Mouse (Mus musculus) thymus, adult 2 months (tissue): Measurements from ENCODE around the gene Nanos3. TPM values are rescaled to one million over a fixed set of nuclear protein-coding genes. Genes with fewer than 3 reads are reported as not detected.

Source experiments
- DNase-seq: peaks from one replicate; pipeline ENCODE4 v3.0.0; 2021
- H3K27ac ChIP-seq: fragments of 200-500 bp; 2 replicates; pipeline ENCODE4 v1.5.1; 2012; ENCODE audit warnings: low read length, control low read depth; ENCODE audit not compliant: control insufficient read depth, insufficient read depth
- H3K27me3 ChIP-seq: fragments of 200-500 bp; 2 replicates; pipeline ENCODE4 v1.6.1; 2012; ENCODE audit warnings: mild to moderate bottlenecking, low read length, moderate library complexity, mixed read lengths; ENCODE audit not compliant: control insufficient read depth, insufficient read depth
- H3K36me3 ChIP-seq: fragments of 200-500 bp; 2 replicates; pipeline ENCODE4 v1.6.1; 2012; ENCODE audit warnings: mild to moderate bottlenecking, low read length, moderate library complexity; ENCODE audit not compliant: control insufficient read depth, insufficient read depth
- H3K4me1 ChIP-seq: fragments of 200-500 bp; replicated peaks from 2 replicates; pipeline ENCODE4 v1.6.1; 2012; ENCODE audit warnings: low read length; ENCODE audit not compliant: control insufficient read depth, insufficient read depth
- H3K4me3 ChIP-seq: fragments of 200-500 bp; 2 replicates; pipeline ENCODE4 v1.5.1; 2012; ENCODE audit warnings: mild to moderate bottlenecking, low read length, control low read depth, moderate library complexity; ENCODE audit not compliant: control insufficient read depth, insufficient read depth
- CTCF ChIP-seq: fragments of 200-500 bp; IDR thresholded peaks from 2 replicates; pipeline ENCODE4 v1.5.1; 2012; ENCODE audit warnings: mild to moderate bottlenecking, control low read depth, low read length, moderate library complexity, borderline replicate concordance; ENCODE audit not compliant: control insufficient read depth, poor library complexity, insufficient read depth; ENCODE audit errors: extremely low read depth
- POLR2A ChIP-seq: fragments of 200-500 bp; IDR thresholded peaks from 2 replicates; pipeline ENCODE4 v1.6.1; 2012; ENCODE audit warnings: mild to moderate bottlenecking, low read length, control low read depth, moderate library complexity; ENCODE audit not compliant: control insufficient read depth, poor library complexity, insufficient read depth; ENCODE audit errors: extremely low read depth
- WGBS: fragments of 180-500 bp; shearing (Covaris S2); methylation state at CpG from one replicate; pipeline ENCODE4 v1.1.7; 2018; 5-methylcytosine and 5-hydroxymethylcytosine counted together
- polyA plus RNA-seq: library from polyadenylated mRNA; depleted of rRNA; stranded (reverse); fragments of >200 nt; gene quantifications from 2 replicates; pipeline ENCODE4 v1.2.3, GENCODE M21; 2012

Gene Nanos3
- polyA plus RNA-seq, 1 experiment, result 8.5 TPM

DNA sequence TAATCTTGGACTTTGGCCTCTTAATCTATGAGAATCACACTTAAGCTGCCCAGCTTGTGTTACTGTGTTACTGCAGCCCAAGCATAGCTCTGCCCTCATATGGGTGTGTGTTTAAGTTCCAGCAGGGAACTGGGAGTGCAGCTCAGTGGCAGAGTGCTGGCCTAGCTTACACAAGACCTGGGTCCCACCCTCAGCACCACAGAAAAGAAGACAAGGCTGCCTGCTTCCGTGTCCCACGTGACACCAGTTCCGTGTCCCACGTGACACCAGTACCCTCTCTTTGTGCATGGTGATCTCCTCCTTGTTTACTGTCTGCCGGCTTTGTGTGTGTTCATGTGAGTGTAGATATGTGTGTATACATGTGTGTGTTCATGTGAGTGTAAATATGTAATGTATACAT, 33.1 kb upstream of the Nanos3 start:
- Histone ChIP-seq H3K27ac (no peak overlapping the region), H3K4me3 (no peak overlapping the region), H3K36me3 (peaks cover 54% of the 10 kb centered on the region), H3K4me1 (peaks cover 6% of the 10 kb centered on the region), H3K27me3 (no peaks in the 10 kb centered on the region)
- WGBS, result 97% methylated on average over 5 of the region's 5 CpGs
- no peak for DNase-seq
- no peak for TF ChIP-seq CTCF
- no peak for TF ChIP-seq POLR2A

DNA sequence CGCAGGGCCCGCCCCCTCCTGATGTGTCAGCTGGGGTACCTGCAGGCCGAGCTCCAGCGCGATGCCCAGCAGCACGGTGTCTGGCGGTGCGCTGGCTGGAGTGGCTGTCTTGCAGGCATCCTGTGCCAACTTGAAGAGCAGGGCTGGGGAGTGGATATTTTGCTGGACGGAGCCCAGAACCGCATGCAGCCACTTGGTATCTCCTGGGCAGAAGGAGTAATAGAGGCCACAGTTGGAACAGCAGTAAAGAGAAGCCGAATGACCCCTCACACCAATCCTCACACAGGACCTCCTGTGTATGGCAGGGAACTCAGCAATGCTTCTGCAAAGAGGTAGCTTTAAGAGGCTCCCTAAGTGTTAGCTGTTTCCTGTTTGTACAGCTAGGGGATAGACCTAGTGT, 32.2 kb upstream of the Nanos3 start:
- 99% methylated on average over 11 of the region's 11 CpGs for WGBS
- Histone ChIP-seq H3K4me1 (peaks cover 1% of the 10 kb centered on the region), H3K27ac (no peak overlapping the region), H3K4me3 (no peak overlapping the region), H3K36me3 (peaks cover 50% of the 10 kb centered on the region), H3K27me3 (no peaks in the 10 kb centered on the region)
- DNase-seq, result no peak
- TF ChIP-seq CTCF (no peak), POLR2A (no peak)

DNA sequence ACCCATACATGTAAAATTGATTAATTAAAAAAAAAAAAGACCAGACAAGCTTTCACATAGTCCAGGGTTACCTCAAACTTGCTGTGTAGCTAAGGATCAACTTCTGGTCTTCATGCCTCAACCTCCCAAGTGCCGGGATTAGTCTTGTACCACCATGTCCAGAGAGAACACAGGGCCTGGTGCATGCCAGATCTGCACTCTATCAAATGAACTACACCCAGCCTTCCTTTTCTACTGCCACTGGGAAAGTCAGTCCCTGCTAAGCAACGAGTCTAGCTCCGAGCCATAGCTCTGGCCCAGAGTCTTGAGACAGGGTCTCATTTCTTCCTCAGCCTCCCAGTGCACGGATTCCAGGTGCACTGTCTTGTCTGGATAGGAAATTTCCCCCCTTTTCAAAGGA, 28.3 kb upstream of the Nanos3 start:
- H3K27ac ChIP-seq, result no peak overlapping the region
- peaks cover 46% of the 10 kb centered on the region for H3K36me3 ChIP-seq
- no peaks in the 10 kb centered on the region for H3K27me3 ChIP-seq
- TF ChIP-seq CTCF, result no peak
- no peak for TF ChIP-seq POLR2A
- 96% methylated on average over 4 of the region's 4 CpGs for WGBS
- peaks cover 21% of the 10 kb centered on the region for H3K4me1 ChIP-seq
- DNase-seq, result no peak
- no peak overlapping the region for H3K4me3 ChIP-seq

DNA sequence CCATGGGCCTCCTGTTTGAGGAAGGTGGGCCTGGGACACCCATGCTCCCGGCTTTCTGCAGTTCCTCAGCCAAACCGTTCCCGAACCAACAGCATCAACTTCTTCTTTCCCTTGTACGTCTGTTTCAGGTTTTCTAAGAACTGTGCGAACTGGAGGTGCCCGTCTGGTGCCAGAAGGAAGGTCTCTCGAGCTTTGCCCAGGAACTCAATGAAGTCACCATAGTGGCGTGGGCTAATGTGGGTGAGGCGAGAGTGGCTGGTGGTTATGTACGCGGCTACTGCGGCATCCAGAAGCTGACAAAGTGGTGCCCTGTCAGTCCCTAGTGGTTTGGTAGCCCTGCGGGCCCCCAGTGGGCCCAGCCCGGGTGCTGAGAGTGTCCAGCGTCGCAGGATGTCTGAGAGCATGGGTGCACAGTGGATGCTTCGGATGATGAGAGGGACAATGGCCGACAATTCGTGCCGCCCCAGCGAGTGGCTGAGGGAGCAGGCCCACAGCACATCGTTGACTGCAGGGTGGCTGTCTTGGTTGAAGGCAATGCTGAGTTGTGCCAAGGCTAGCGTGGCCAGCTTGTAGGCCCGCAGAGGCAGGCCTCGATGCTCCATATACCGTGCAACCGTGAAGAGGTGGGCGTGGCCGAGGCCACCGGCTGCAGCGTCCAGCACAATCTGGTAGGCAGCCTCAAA, 27.0 kb upstream of the Nanos3 start:
- no peak for TF ChIP-seq CTCF
- no peak for TF ChIP-seq POLR2A
- H3K27me3 ChIP-seq, result no peaks in the 10 kb centered on the region
- peaks cover 33% of the 10 kb centered on the region for H3K4me1 ChIP-seq
- DNase-seq, result no peak
- H3K27ac ChIP-seq, result no peak overlapping the region
- peaks cover 40% of the 10 kb centered on the region for H3K36me3 ChIP-seq
- 94% methylated on average over 31 of the region's 31 CpGs for WGBS
- no peak overlapping the region for H3K4me3 ChIP-seq

DNA sequence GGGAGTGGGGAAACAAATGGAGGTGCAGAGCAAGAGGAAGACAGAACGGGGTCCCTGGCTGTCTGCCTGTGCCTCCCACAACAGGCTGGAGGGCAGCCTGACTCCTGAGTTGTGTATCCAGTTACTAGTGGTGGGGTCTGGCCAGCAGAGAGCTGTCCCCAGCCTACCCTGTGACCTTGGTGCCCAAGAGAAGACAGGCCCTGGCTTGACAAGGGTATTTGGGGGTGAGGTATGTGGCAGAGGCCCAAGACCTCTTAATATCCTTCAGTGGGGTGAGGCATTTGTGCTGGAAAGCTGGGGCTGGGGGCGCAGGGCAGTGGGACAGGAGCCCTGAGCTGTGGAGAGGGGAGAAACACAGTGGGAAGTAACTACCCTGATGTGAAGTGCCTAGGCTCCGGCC, 26.2 kb upstream of the Nanos3 start:
- peaks cover 33% of the 10 kb centered on the region for H3K4me1 ChIP-seq
- TF ChIP-seq POLR2A (no peak), CTCF (no peak)
- H3K4me3 ChIP-seq, result no peak overlapping the region
- no peak overlapping the region for H3K27ac ChIP-seq
- WGBS, result 98% methylated on average over 3 of the region's 3 CpGs
- DNase-seq, result no peak
- H3K27me3 ChIP-seq, result no peaks in the 10 kb centered on the region
- H3K36me3 ChIP-seq, result peaks cover 34% of the 10 kb centered on the region

DNA sequence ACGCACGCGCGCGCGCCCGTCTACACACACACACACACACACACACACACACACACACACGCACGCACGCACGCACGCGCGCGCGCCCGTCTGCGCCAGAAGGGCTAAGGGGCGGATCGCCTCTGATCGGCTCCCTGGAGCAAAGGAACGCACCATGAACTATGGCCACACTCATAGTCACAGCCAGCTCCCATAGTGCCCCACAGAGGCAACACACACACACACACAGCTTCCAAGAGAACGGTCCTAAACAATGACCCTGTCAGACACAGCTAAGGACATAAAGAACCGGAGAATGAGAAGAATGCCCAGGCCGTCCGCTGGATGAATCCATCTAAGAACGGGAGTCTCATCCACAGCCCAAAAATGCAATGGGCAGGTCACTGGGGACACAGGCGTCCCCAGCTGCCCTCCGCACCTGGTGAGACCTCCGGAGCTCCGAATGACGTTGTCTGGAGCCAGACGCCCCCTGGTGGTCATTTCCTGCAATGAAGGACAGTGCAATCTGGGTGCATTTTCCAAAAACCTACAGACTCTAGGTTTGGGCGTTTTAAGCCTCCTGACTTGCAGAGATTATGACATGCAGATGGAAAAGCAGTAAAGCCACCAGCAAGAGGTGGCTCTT, 25.3 kb upstream of the Nanos3 start:
- H3K36me3 ChIP-seq, result peaks cover 28% of the 10 kb centered on the region
- no peak overlapping the region for H3K27ac ChIP-seq
- peak; percentile 88 for DNase-seq
- no peaks in the 10 kb centered on the region for H3K27me3 ChIP-seq
- H3K4me1 ChIP-seq, result peaks cover 33% of the 10 kb centered on the region
- 63% methylated on average over 34 of the region's 34 CpGs for WGBS
- no peak overlapping the region for H3K4me3 ChIP-seq
- TF ChIP-seq POLR2A (no peak), CTCF (peak; percentile 95)
